Mouse (Mus musculus) liver, postnatal 0 days (tissue): ENCODE measurements at regions not wholly inside any gene's neighbourhood (a gene's known extent, or its start where the extent isn't known, plus 50 kb on each side); places are given as distances from the start of the nearest gene placed in this dataset.

Experiments
- CTCF ChIP-seq: sonication (generic); IDR thresholded peaks from 2 replicates; pipeline ENCODE4 v1.5.1; 2016; ENCODE audit warnings: antibody characterized with exemption, low read depth
- EP300 ChIP-seq: IDR thresholded peaks from 2 replicates; pipeline ENCODE4 v1.6.1; 2016; ENCODE audit warnings: antibody characterized with exemption, low read depth, mild to moderate bottlenecking

DNA sequence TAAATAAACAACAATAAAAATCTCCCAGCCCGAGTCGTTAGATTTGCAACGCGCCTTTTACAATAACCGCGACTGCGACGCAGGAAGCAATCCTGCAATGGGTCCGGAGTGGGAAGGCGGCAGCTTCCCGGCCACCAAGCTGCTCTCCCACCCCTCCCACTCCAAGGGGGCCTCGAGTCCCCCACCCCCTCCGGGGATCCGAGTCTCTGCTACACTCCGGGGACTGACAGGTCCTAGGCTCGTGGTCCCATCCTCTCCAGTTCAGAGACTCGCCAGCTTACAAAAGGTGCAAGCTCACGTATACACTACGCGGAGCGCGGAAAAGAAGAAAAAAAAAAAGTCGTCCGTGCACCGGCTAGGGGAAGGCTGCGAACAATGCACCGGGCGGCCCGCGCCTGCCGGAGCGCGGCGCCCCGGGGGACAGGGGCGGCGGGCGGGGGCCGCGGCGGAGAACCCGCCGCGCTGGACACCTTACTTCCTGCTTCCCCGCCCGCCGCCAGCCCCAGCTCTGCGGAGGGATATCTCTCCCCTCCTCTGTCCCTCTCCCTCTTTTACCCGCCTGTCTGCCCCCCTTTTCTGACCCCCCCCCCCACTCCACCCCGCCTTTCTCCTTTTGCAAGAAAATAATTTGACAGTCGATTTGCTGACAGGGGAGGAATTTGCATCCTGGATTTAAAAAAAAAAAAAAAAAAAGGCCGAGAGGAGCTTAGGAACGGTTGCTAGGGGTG lies 130.0 kb upstream of the Ubr2 start:
- TF ChIP-seq EP300 (no peak), CTCF (no peak)
